ENCODE assay signal across 10 mouse cellular contexts in genomic region chr2:103556125-103556877, GRCm38 (mm10). TPM values are rescaled to one million over a fixed set of nuclear protein-coding genes. Genes with fewer than 3 reads are reported as not detected.
DNase-seq lines count a peak whose midpoint lies in the region; ATAC-seq and TF ChIP-seq lines count a peak whose summit lies in the region.
"Had no signal": no experiment of that assay in that cellular context is flagged by ENCODE, and none has a peak within 500 bp of the region (broad histone marks: within the 10 kb centered on the region; RNA-seq: fewer than 3 reads in every experiment).

No protein-coding gene starts in this region.

- TF ChIP-seq EP300 in heart, postnatal 0 days (IDR thresholded peaks at IDR 0.05; ENCODE audit: low read depth), result no peak

- DNase-seq in forebrain, embryonic 14.5 days (ENCODE audit: low spot score), result peak; percentile 20
- no peak for DNase-seq in midbrain, postnatal 0 days (ENCODE audit: low spot score)
- no peak for DNase-seq in midbrain, embryonic 11.5 days (ENCODE audit: low spot score, missing footprints)
- DNase-seq in heart, postnatal 0 days (ENCODE audit: low spot score), result no peak
- DNase-seq in thymus, postnatal 14 days, result peak; percentile 47
- no peak for DNase-seq in frontal cortex, postnatal 14 days (ENCODE audit: low spot score in 2 of 2)
- no peak for DNase-seq in gastrocnemius, postnatal 14 days

- H3K9me3 ChIP-seq in forebrain, embryonic 14.5 days (replicated peaks; ENCODE audit: control insufficient read depth, low read length), result no peaks in the 10 kb centered on the region
- H3K9me3 ChIP-seq in forebrain, embryonic 12.5 days, result no peaks in the 10 kb centered on the region
- H3K9me3 ChIP-seq in midbrain, postnatal 0 days (ENCODE audit: low read length), result no peaks in the 10 kb centered on the region
- no peaks in the 10 kb centered on the region for H3K9me3 ChIP-seq in midbrain, embryonic 11.5 days (ENCODE audit: control insufficient read depth, low read length)
- H3K9me3 ChIP-seq in heart, postnatal 0 days (replicated peaks; ENCODE audit: control insufficient read depth, low read length), result no peaks in the 10 kb centered on the region
- H3K9me3 ChIP-seq: embryonic facial prominence, embryonic 15.5 days had no signal

- 62% methylated on average over 10 of the region's 10 CpGs for WGBS in forebrain, embryonic 14.5 days
- 62% methylated on average over 10 of the region's 10 CpGs for WGBS in forebrain, embryonic 12.5 days
- WGBS in midbrain, postnatal 0 days, result 64% methylated on average over 10 of the region's 10 CpGs
- 64% methylated on average over 10 of the region's 10 CpGs for WGBS in midbrain, embryonic 11.5 days
- 36% methylated on average over 10 of the region's 10 CpGs for WGBS in heart, postnatal 0 days

- TF ChIP-seq CTCF in midbrain, postnatal 0 days (IDR thresholded peaks at IDR 0.05), result peak; percentile 51
- peak; percentile 54 for TF ChIP-seq CTCF in heart, postnatal 0 days (IDR thresholded peaks at IDR 0.05; ENCODE audit: low read depth)

- H3K4me3 ChIP-seq in forebrain, embryonic 14.5 days (ENCODE audit: low read depth, low read length), result no peak overlapping the region
- H3K4me3 ChIP-seq in forebrain, embryonic 12.5 days (replicated peaks), result no peak overlapping the region
- no peak overlapping the region for H3K4me3 ChIP-seq in midbrain, postnatal 0 days (ENCODE audit: low read depth, low read length)
- H3K4me3 ChIP-seq in midbrain, embryonic 11.5 days (ENCODE audit: low read depth, low read length), result no peak overlapping the region
- H3K4me3 ChIP-seq in heart, postnatal 0 days (ENCODE audit: low read depth, low read length), result no peak overlapping the region
- H3K4me3 ChIP-seq: embryonic facial prominence, embryonic 15.5 days had no signal

- no peak overlapping the region for H3K4me2 ChIP-seq in forebrain, embryonic 14.5 days (ENCODE audit: low read length)
- H3K4me2 ChIP-seq in forebrain, embryonic 12.5 days, result no peak overlapping the region
- H3K4me2 ChIP-seq in midbrain, postnatal 0 days (ENCODE audit: low read depth, low read length, poor library complexity, severe bottlenecking), result no peak overlapping the region
- no peak overlapping the region for H3K4me2 ChIP-seq in midbrain, embryonic 11.5 days
- H3K4me2 ChIP-seq in heart, postnatal 0 days (ENCODE audit: low read depth, low read length), result no peak overlapping the region
- H3K4me2 ChIP-seq: embryonic facial prominence, embryonic 15.5 days had no signal

- H3K9ac ChIP-seq in forebrain, embryonic 14.5 days (ENCODE audit: low read length), result no peak overlapping the region
- no peak overlapping the region for H3K9ac ChIP-seq in forebrain, embryonic 12.5 days
- H3K9ac ChIP-seq in midbrain, postnatal 0 days (replicated peaks; ENCODE audit: low read length, poor library complexity, severe bottlenecking), result no peak overlapping the region
- H3K9ac ChIP-seq in midbrain, embryonic 11.5 days (ENCODE audit: low read length), result no peak overlapping the region
- no peak overlapping the region for H3K9ac ChIP-seq in heart, postnatal 0 days (replicated peaks; ENCODE audit: low read depth, low read length)
- H3K9ac ChIP-seq: embryonic facial prominence, embryonic 15.5 days had no signal

- H3K36me3 ChIP-seq in forebrain, embryonic 14.5 days (ENCODE audit: control insufficient read depth, insufficient read depth, low read length), result no peaks in the 10 kb centered on the region
- H3K36me3 ChIP-seq in forebrain, embryonic 12.5 days (replicated peaks), result no peaks in the 10 kb centered on the region
- no peaks in the 10 kb centered on the region for H3K36me3 ChIP-seq in midbrain, postnatal 0 days (ENCODE audit: insufficient read depth, low read length)
- H3K36me3 ChIP-seq in midbrain, embryonic 11.5 days (ENCODE audit: control insufficient read depth, insufficient read depth, low read length), result no peaks in the 10 kb centered on the region
- H3K36me3 ChIP-seq in heart, postnatal 0 days (replicated peaks; ENCODE audit: control insufficient read depth, insufficient read depth, low read length), result no peaks in the 10 kb centered on the region
- H3K36me3 ChIP-seq: embryonic facial prominence, embryonic 15.5 days had no signal

- no peaks in the 10 kb centered on the region for H3K27me3 ChIP-seq in forebrain, embryonic 14.5 days (replicated peaks; ENCODE audit: control insufficient read depth, insufficient read depth, low read length)
- H3K27me3 ChIP-seq in forebrain, embryonic 12.5 days, result no peaks in the 10 kb centered on the region
- no peaks in the 10 kb centered on the region for H3K27me3 ChIP-seq in midbrain, postnatal 0 days (ENCODE audit: insufficient read depth, low read length)
- no peaks in the 10 kb centered on the region for H3K27me3 ChIP-seq in midbrain, embryonic 11.5 days (ENCODE audit: control insufficient read depth, insufficient read depth, low read length)
- no peaks in the 10 kb centered on the region for H3K27me3 ChIP-seq in heart, postnatal 0 days (ENCODE audit: control insufficient read depth, insufficient read depth, low read length)
- H3K27me3 ChIP-seq: embryonic facial prominence, embryonic 15.5 days had no signal

- no peak overlapping the region for H3K27ac ChIP-seq in forebrain, embryonic 14.5 days (ENCODE audit: low read depth, low read length)
- H3K27ac ChIP-seq in forebrain, embryonic 12.5 days, result no peak overlapping the region
- no peak overlapping the region for H3K27ac ChIP-seq in midbrain, postnatal 0 days (ENCODE audit: low read depth, low read length)
- H3K27ac ChIP-seq in midbrain, embryonic 11.5 days (ENCODE audit: low read depth, low read length), result no peak overlapping the region
- H3K27ac ChIP-seq in heart, postnatal 0 days (ENCODE audit: low read depth), result no peak overlapping the region
- H3K27ac ChIP-seq: embryonic facial prominence, embryonic 15.5 days had no signal

- ATAC-seq in forebrain, embryonic 14.5 days, result no peak
- ATAC-seq in forebrain, embryonic 12.5 days (ENCODE audit: low FRiP score), result no peak
- ATAC-seq in midbrain, postnatal 0 days (ENCODE audit: low FRiP score), result no peak
- no peak for ATAC-seq in midbrain, embryonic 11.5 days (ENCODE audit: low FRiP score)
- peak; percentile 50 for ATAC-seq in heart, postnatal 0 days (ENCODE audit: insufficient read depth, low read depth)
- ATAC-seq: inflammation-experienced regulatory T-cells, adult 6 months had no signal

- no peaks in the 10 kb centered on the region for H3K4me1 ChIP-seq in forebrain, embryonic 14.5 days (ENCODE audit: control insufficient read depth, insufficient read depth, low read length)
- no peaks in the 10 kb centered on the region for H3K4me1 ChIP-seq in forebrain, embryonic 12.5 days
- H3K4me1 ChIP-seq in midbrain, postnatal 0 days (ENCODE audit: insufficient read depth, low read length), result no peaks in the 10 kb centered on the region
- H3K4me1 ChIP-seq in midbrain, embryonic 11.5 days (ENCODE audit: control insufficient read depth, insufficient read depth, low read length), result no peaks in the 10 kb centered on the region
- no peaks in the 10 kb centered on the region for H3K4me1 ChIP-seq in heart, postnatal 0 days (ENCODE audit: control insufficient read depth, insufficient read depth)
- H3K4me1 ChIP-seq: embryonic facial prominence, embryonic 15.5 days had no signal

- intact Hi-C loops in gastrocnemius, postnatal 14 days (cut with DNase I; ENCODE audit: low total_unique reads), result loop anchor here (5.0 to 10.0 kb wide), 3 partner anchors 161 to 428 kb away; no protein-coding TSS in a partner anchor

RNA-seq across cellular contexts. Expression of gene Abtb2, which starts 9.8 kb away (rescaled TPM):
- 3.8 and 5.9 TPM in 2 replicates for polyA plus RNA-seq in forebrain, embryonic 14.5 days (2014; fragmentation: Nextera tagmentation; extraction: Ambion mirVana)
- polyA plus RNA-seq in forebrain, embryonic 12.5 days (2016; fragmentation: Nextera tagmentation; extraction: Ambion mirVana), result 14.9 and 15.7 TPM in 2 replicates
- 21.8 and 22.0 TPM in 2 replicates for total RNA-seq in midbrain, postnatal 0 days (2014; rRNA removed)
- 7.4 and 7.6 TPM in 2 replicates for polyA plus RNA-seq in midbrain, postnatal 0 days (2015; fragmentation: Nextera tagmentation; extraction: Ambion mirVana)
- polyA plus RNA-seq in midbrain, embryonic 11.5 days (2014; fragmentation: Nextera tagmentation; extraction: Ambion mirVana), result 9.6 and 12.1 TPM in 2 replicates
- total RNA-seq in heart, postnatal 0 days (2014; rRNA removed; ENCODE audit: low replicate concordance), result 45.9 and 53.4 TPM in 2 replicates
- polyA plus RNA-seq in heart, postnatal 0 days (2015; fragmentation: Nextera tagmentation; extraction: Ambion mirVana), result 12.3 and 12.6 TPM in 2 replicates
- 1 to 10 TPM; 4.9 to 6.8 TPM for total RNA-seq in gastrocnemius, postnatal 14 days (2021)

Comparison
In these comparisons a context has a peak if more than half of its experiments do, and no peak if none do; other contexts are left out.
1. DNase-seq: peak in forebrain, embryonic 14.5 days (single experiment) and thymus, postnatal 14 days (single experiment); none in midbrain, postnatal 0 days (single experiment), midbrain, embryonic 11.5 days (single experiment), heart, postnatal 0 days (single experiment), frontal cortex, postnatal 14 days (0 of 2) and gastrocnemius, postnatal 14 days (single experiment).